ENCODE assay signal across 8 mouse cellular contexts in the genomic region with DNA sequence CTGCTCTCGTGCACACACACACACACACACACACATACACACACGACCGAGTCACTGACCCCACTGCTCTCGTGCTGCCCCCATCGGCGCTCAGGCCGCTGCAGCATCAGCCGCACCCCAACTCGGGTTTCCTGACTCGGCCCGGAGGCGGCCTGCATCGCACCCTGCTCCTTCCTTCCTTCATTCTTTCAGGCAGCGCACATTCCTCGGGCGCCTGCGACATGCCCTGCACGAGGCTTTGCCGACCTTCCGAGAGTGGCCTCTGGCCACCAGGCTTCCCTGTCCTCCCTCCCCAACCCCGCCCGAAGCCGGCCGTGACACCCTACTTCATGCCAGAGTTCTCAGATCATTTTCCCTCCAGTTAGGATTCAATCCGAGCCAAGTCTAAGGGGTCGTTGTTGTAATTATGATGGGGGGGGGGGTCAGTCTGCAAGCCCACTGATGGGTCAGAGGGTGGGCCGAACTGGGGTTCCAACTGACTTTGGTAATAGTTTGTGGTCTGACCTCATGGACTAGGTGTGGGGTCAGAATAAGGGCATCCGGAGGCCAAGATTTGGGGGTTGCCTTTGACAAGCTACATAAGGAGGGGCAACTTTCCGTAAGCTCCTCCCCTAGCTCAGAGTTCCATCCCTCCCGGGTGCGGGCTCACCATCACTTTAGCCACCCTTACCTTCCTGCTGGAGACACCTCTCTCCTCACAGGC. TPM values are rescaled to one million over a fixed set of nuclear protein-coding genes. Genes with fewer than 3 reads are reported as not detected.
DNase-seq lines count a peak whose midpoint lies in the region; ATAC-seq lines count a peak whose summit lies in the region.

No protein-coding gene starts in this region.

- peak overlapping the region; percentile 35 for H3K4me2 ChIP-seq in embryonic facial prominence, embryonic 11.5 days (ENCODE audit: low read depth, low read length)
- H3K4me2 ChIP-seq in heart, embryonic 15.5 days = peak overlapping the region; percentile 82

- no peak; the same call in 1 of the 2 replicates for ATAC-seq in embryonic facial prominence, embryonic 11.5 days (replicated peaks; ENCODE audit: insufficient number of reproducible peaks, low FRiP score, low TSS enrichment, low read depth)
- ATAC-seq in heart, embryonic 15.5 days (replicated peaks; ENCODE audit: insufficient number of reproducible peaks, insufficient read depth, low FRiP score, low read depth) = peak; percentile 12
- no peak for ATAC-seq in cerebellum, adult (ENCODE audit: insufficient number of reproducible peaks, low FRiP score, low TSS enrichment)

- H3K27ac ChIP-seq in embryonic facial prominence, embryonic 11.5 days (replicated peaks; ENCODE audit: low read depth, low read length) = peak overlapping the region; percentile 94
- H3K27ac ChIP-seq in heart, embryonic 15.5 days = peak overlapping the region; percentile 90

- peak overlapping the region; percentile 42 for H3K9ac ChIP-seq in embryonic facial prominence, embryonic 11.5 days (replicated peaks; ENCODE audit: low read length)
- H3K9ac ChIP-seq in heart, embryonic 15.5 days = no peak overlapping the region

- H3K4me1 ChIP-seq in embryonic facial prominence, embryonic 11.5 days (ENCODE audit: control insufficient read depth, insufficient read depth, low read length) = peaks cover 10% of the 10 kb centered on the region
- peaks cover 33% of the 10 kb centered on the region for H3K4me1 ChIP-seq in heart, embryonic 15.5 days (replicated peaks)

- H3K4me3 ChIP-seq in embryonic facial prominence, embryonic 11.5 days (ENCODE audit: low read depth, low read length) = no peak overlapping the region
- peak overlapping the region; percentile 67 for H3K4me3 ChIP-seq in heart, embryonic 15.5 days

- peak; percentile 42 to 61 for DNase-seq in adrenal gland, adult 18-20 months (ENCODE audit: low spot score in 2 of 2)
- peak; percentile 67 for DNase-seq in embryonic facial prominence, embryonic 11.5 days (ENCODE audit: low spot score)
- DNase-seq in kidney, postnatal 10 days = peak; percentile 85
- peak; percentile 73 for DNase-seq in lung, postnatal 36 days
- peak; percentile 68 for DNase-seq in testis, postnatal 10 days (ENCODE audit: low spot score)
- DNase-seq in T-cell, adult 2 months (ENCODE audit: low spot score) = no peak

- H3K9me3 ChIP-seq in embryonic facial prominence, embryonic 11.5 days (replicated peaks; ENCODE audit: control insufficient read depth, low read length) = no peaks in the 10 kb centered on the region
- no peaks in the 10 kb centered on the region for H3K9me3 ChIP-seq in heart, embryonic 15.5 days (replicated peaks)

- 3% methylated on average over 31 of the region's 31 CpGs for WGBS in embryonic facial prominence, embryonic 11.5 days
- WGBS in heart, embryonic 15.5 days = 9% methylated on average over 31 of the region's 31 CpGs

- H3K36me3 ChIP-seq in embryonic facial prominence, embryonic 11.5 days (replicated peaks; ENCODE audit: control insufficient read depth, insufficient read depth, low read depth, low read length) = no peaks in the 10 kb centered on the region
- H3K36me3 ChIP-seq in heart, embryonic 15.5 days = no peaks in the 10 kb centered on the region

- no peaks in the 10 kb centered on the region for H3K27me3 ChIP-seq in embryonic facial prominence, embryonic 11.5 days (ENCODE audit: control insufficient read depth, insufficient read depth, low read length)
- no peaks in the 10 kb centered on the region for H3K27me3 ChIP-seq in heart, embryonic 15.5 days

RNA-seq across cellular contexts. Expression of a gene that starts 5.2 kb away (rescaled TPM):
- 10 to 100 TPM; 47.4 to 77.7 TPM for total RNA-seq in adrenal gland, adult 18-20 months (2021)
- 608 and 653 TPM in 2 replicates for polyA plus RNA-seq in embryonic facial prominence, embryonic 11.5 days (2014; fragmentation: Nextera tagmentation; extraction: Ambion mirVana)
- 261 and 294 TPM in 2 replicates for polyA plus RNA-seq in heart, embryonic 15.5 days (2015; fragmentation: Nextera tagmentation; extraction: Ambion mirVana)

RNA-seq across cellular contexts. Expression of a gene that starts 23.7 kb away (rescaled TPM):
- total RNA-seq in adrenal gland, adult 18-20 months (2021) = 1 to 10 TPM; 1.9 to 3.2 TPM
- 5.0 and 6.1 TPM in 2 replicates for polyA plus RNA-seq in embryonic facial prominence, embryonic 11.5 days (2014; fragmentation: Nextera tagmentation; extraction: Ambion mirVana)
- 7.8 and 9.6 TPM in 2 replicates for polyA plus RNA-seq in heart, embryonic 15.5 days (2015; fragmentation: Nextera tagmentation; extraction: Ambion mirVana)

RNA-seq across cellular contexts. Expression of a gene that starts 57.7 kb away (rescaled TPM):
- 1 to 10 TPM; 1.6 to 2.8 TPM for total RNA-seq in adrenal gland, adult 18-20 months (2021)
- polyA plus RNA-seq in embryonic facial prominence, embryonic 11.5 days (2014; fragmentation: Nextera tagmentation; extraction: Ambion mirVana) = 2.8 and 2.9 TPM in 2 replicates
- polyA plus RNA-seq in heart, embryonic 15.5 days (2015; fragmentation: Nextera tagmentation; extraction: Ambion mirVana) = 2.6 and 4.8 TPM in 2 replicates
